Mouse (Mus musculus) kidney, postnatal 10 days (tissue): ENCODE data around the gene Arhgap40.

Source experiments
- DNase-seq: peaks from one replicate; pipeline ENCODE4 v3.0.0; 2021; ENCODE audit warnings: mixed read lengths

Arhgap40 gene

GRCm38 (mm10) chr2:158512528-158512927, at the start of gene Arhgap40:
Arhgap40 (plus strand) TSS chr2:158512796.
- DNase-seq: no peak

- DNase-seq: no peak
These were observed 38.4 kb upstream of the Arhgap40 start for GRCm38 (mm10) chr2:158474159-158474558.

GRCm38 (mm10) chr2:158477640-158478039, 35.0 kb upstream of the Arhgap40 start:
- DNase-seq: no peak

GRCm38 (mm10) chr2:158498457-158498856, 14.1 kb upstream of the Arhgap40 start:
- DNase-seq: no peak

- no peak for DNase-seq
These were observed 10.5 kb upstream of the Arhgap40 start, which contains the start of gene Adig for GRCm38 (mm10) chr2:158501836-158502812. Adig (plus strand) TSS chr2:158502612.

- no peak for DNase-seq
These were observed 9.4 kb upstream of the Arhgap40 start for GRCm38 (mm10) chr2:158503226-158503625.

GRCm38 (mm10) chr2:158503671-158504070, 8.9 kb upstream of the Arhgap40 start:
- no peak for DNase-seq

- DNase-seq: no peak
These were observed 6.1 kb upstream of the Arhgap40 start for GRCm38 (mm10) chr2:158506475-158506874.

- DNase-seq: no peak
These were observed 5.5 kb upstream of the Arhgap40 start for GRCm38 (mm10) chr2:158507046-158507445.

- peak; percentile 84 for DNase-seq
These were observed 1.9 kb upstream of the Arhgap40 start for GRCm38 (mm10) chr2:158510665-158511064.

- no peak for DNase-seq
These were observed 1.3 kb downstream of the Arhgap40 start for GRCm38 (mm10) chr2:158513821-158514336.

GRCm38 (mm10) chr2:158518583-158518982, 6.0 kb downstream of the Arhgap40 start:
- no peak for DNase-seq

- no peak for DNase-seq
These were observed 6.5 kb downstream of the Arhgap40 start for GRCm38 (mm10) chr2:158519071-158519470.

GRCm38 (mm10) chr2:158519800-158520199, 7.2 kb downstream of the Arhgap40 start:
- DNase-seq: no peak

- peak; percentile 73 for DNase-seq
These were observed 10.5 kb downstream of the Arhgap40 start for GRCm38 (mm10) chr2:158523060-158523459.

GRCm38 (mm10) chr2:158524129-158524860, 11.7 kb downstream of the Arhgap40 start:
- DNase-seq: peak; percentile 26

GRCm38 (mm10) chr2:158534090-158534489, 21.5 kb downstream of the Arhgap40 start:
- peak; percentile 75 for DNase-seq

GRCm38 (mm10) chr2:158534559-158534958, 22.0 kb downstream of the Arhgap40 start:
- DNase-seq: no peak

GRCm38 (mm10) chr2:158539433-158540305, 27.1 kb downstream of the Arhgap40 start:
- no peak for DNase-seq

GRCm38 (mm10) chr2:158541286-158541685, 28.7 kb downstream of the Arhgap40 start:
- no peak for DNase-seq

- no peak for DNase-seq
These were observed 32.7 kb downstream of the Arhgap40 start for GRCm38 (mm10) chr2:158545266-158545665.

- peak; percentile 87 for DNase-seq
These were observed 34.2 kb downstream of the Arhgap40 start for GRCm38 (mm10) chr2:158546751-158547150.
